Mouse (Mus musculus): ENCODE measurements at regions not wholly inside any gene's neighbourhood (a gene's known extent, or its start where the extent isn't known, plus 50 kb on each side); places are given as distances from the start of the nearest gene placed in this dataset.

DNA sequence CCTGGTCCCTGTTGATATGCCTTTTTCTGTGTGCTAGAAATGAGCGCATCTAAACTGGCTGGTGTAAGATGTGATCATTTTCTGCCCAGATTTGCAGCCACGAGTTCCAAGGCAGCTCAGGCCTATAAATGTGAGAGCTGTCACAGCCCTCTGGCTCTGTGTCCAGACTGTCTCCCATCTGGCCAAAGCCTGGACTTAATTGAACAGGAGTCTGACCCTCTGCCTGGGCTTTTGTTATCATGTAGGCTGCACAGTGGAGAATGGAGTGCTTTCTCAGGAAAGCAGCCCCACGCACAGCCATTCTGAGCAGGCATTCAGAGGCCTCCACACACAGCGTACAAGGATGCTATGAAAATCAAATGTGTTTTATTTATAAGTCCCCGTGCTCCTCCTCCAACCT lies 141.9 kb upstream of the Tbc1d5 start:
- TF ChIP-seq CTCF (IDR thresholded peaks at IDR 0.05; ENCODE audit: low read depth): no peak
- no peak for TF ChIP-seq EP300 (IDR thresholded peaks at IDR 0.05; ENCODE audit: low read depth)

Data from liver, postnatal 0 days (tissue).